Mouse (Mus musculus): ENCODE results near the gene Vma21. TPM values are rescaled to one million over a fixed set of nuclear protein-coding genes. Genes with fewer than 3 reads are reported as not detected.
A peak's percentile ranks its signal among the peaks of the same experiment; 100 is the strongest.

Vma21 gene
- 55.7 and 58.4 TPM in 2 replicates for polyA plus RNA-seq (2015; fragmentation: Nextera tagmentation; extraction: Ambion mirVana)

DNA sequence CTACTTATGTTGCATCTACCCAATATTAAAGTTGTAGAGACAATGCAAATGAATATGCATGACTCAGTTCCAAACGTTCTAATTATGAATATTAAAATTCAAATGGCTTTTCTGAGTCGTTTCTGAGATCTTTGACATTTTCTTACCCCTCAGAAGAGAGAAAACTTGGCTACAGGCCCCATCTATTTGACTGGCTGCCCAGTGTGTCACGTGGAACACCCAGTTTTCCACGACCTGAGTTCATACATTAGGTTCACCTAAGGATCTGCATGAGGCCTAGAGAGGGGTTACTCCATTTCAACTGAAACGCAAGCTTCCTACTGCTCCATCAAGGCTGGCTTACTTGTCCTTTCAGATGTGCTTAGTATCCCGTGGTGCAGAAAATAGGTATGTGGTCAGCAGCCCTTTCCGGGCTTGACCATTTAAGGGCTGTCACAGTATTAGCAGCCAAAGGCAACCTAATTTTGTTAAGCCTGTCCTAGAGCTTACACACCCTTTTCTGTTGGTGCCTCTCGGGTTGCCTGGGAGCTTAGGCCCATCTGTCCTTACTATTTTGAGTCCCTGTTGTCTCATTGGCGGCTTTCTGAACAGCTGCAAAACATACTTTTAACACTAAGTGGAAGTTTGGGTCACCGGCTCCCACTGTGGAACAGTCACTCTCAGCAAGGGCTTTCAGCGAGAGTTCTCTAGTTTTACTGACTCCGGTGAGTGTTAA lies at the start of gene Vma21:
Gene Vma21, plus strand, starts transcription at position 294 of the 715 bp plus-strand sequence.
- Histone ChIP-seq H3K9me3 (ENCODE audit: low read length) (no peaks in the 10 kb centered on the region), H3K4me3 (ENCODE audit: low read depth, low read length) (peak within 1 kb of the TSS; percentile 59), H3K4me2 (replicated peaks; ENCODE audit: low read depth, low read length) (peak within 1 kb of the TSS; percentile 52), H3K27ac (ENCODE audit: low read length) (peak within 1 kb of the TSS; percentile 85), H3K9ac (replicated peaks; ENCODE audit: low read depth) (peak within 1 kb of the TSS; percentile 74), H3K4me1 (ENCODE audit: insufficient read depth, low read depth, low read length) (no peaks in the 10 kb centered on the region), H3K36me3 (ENCODE audit: insufficient read depth, low read length) (no peaks in the 10 kb centered on the region), H3K27me3 (replicated peaks; ENCODE audit: insufficient read depth, low read length) (no peaks in the 10 kb centered on the region)
- WGBS: 27% methylated on average over 12 of the region's 12 CpGs
- ATAC-seq: peak; percentile 16; the same call in 1 of the 2 replicates
- TF ChIP-seq CTCF (IDR thresholded peaks at IDR 0.05) (no peak), EP300 (IDR thresholded peaks at IDR 0.05) (no peak)
- no peak for DNase-seq (ENCODE audit: low spot score)

DNA sequence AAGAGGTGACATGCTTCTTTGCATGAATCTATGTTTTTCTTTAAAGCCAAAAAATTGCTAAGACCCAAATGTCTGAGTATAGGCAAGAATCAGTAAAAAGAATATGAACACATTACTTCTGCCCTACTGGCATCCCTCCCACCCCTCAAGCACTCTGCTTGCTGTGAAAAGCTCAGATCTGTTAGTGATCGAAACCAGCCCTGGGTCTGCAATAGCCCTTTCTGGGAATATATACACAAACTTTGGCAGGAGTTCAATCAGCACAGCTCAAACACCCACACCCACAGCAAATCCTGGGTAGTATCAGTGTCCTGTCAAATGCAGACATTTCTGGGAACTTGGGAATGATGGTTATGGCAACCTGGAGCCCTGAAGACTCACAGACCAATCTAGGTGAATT lies 47.8 kb upstream of the Vma21 start:
- ATAC-seq (no peak), DNase-seq (ENCODE audit: low spot score) (no peak)
- H3K4me2 ChIP-seq (replicated peaks; ENCODE audit: low read depth, low read length): no peak overlapping the region
- H3K36me3 ChIP-seq (ENCODE audit: insufficient read depth, low read length): no peaks in the 10 kb centered on the region
- H3K9ac ChIP-seq (replicated peaks; ENCODE audit: low read depth): no peak overlapping the region
- 50% methylated on average over 1 of the region's 1 CpGs for WGBS
- no peaks in the 10 kb centered on the region for H3K4me1 ChIP-seq (ENCODE audit: insufficient read depth, low read depth, low read length)
- H3K4me3 ChIP-seq (ENCODE audit: low read depth, low read length): no peak overlapping the region
- no peak overlapping the region for H3K27ac ChIP-seq (ENCODE audit: low read length)
- H3K9me3 ChIP-seq (ENCODE audit: low read length): no peaks in the 10 kb centered on the region
- no peaks in the 10 kb centered on the region for H3K27me3 ChIP-seq (replicated peaks; ENCODE audit: insufficient read depth, low read length)
- no peak for TF ChIP-seq CTCF (IDR thresholded peaks at IDR 0.05)
- TF ChIP-seq EP300 (IDR thresholded peaks at IDR 0.05): no peak

DNA sequence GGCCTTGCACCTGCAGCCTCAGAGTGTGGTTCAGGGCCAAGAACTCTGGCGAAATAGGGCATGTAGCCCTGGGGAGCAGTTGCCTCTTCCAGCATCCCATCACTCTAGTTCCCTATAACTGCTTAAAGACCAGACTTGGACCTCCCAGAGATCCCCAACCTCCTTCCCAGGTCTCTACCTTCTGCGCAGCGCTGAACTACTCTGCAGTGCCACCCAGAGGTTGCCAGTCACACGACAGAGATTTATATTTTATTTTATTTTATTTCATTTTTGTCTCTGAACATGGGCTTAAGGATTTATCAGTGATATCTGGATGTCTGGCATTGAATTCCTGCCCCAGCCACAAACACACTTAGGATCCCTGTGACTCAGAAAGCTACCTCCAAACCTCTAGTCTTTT lies 24.6 kb upstream of the Vma21 start:
- Histone ChIP-seq H3K27me3 (replicated peaks; ENCODE audit: insufficient read depth, low read length) (no peaks in the 10 kb centered on the region), H3K4me2 (replicated peaks; ENCODE audit: low read depth, low read length) (no peak overlapping the region), H3K9me3 (ENCODE audit: low read length) (no peaks in the 10 kb centered on the region), H3K4me3 (ENCODE audit: low read depth, low read length) (no peak overlapping the region), H3K9ac (replicated peaks; ENCODE audit: low read depth) (no peak overlapping the region), H3K27ac (ENCODE audit: low read length) (no peak overlapping the region), H3K36me3 (ENCODE audit: insufficient read depth, low read length) (no peaks in the 10 kb centered on the region), H3K4me1 (ENCODE audit: insufficient read depth, low read depth, low read length) (no peaks in the 10 kb centered on the region)
- TF ChIP-seq EP300 (IDR thresholded peaks at IDR 0.05) (no peak), CTCF (IDR thresholded peaks at IDR 0.05) (peak; percentile 37)
- WGBS: 12% methylated on average over 4 of the region's 4 CpGs
- ATAC-seq (no peak), DNase-seq (ENCODE audit: low spot score) (no peak)

DNA sequence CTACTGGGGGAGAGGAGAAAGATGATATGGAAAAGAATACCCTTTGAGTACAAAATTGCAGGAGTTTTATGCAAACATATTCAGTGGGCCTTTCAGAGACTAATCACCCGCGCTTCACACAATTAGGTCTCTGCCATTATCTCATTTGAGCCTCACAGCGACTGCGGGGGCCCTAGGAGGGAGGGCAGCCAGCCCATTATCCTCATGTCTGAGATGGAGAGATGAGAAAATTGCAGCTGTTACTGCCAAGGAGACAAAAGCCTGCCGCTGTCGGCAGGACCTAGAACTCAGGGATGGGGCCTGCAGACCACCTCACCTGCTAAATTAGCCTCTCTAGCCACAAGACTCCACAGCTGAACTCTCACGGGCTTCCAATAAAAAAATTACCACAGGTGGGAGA lies 18.0 kb upstream of the Vma21 start:
- no peaks in the 10 kb centered on the region for H3K27me3 ChIP-seq (replicated peaks; ENCODE audit: insufficient read depth, low read length)
- ATAC-seq (no peak), DNase-seq (ENCODE audit: low spot score) (no peak)
- H3K4me1 ChIP-seq (ENCODE audit: insufficient read depth, low read depth, low read length): no peaks in the 10 kb centered on the region
- no peak overlapping the region for H3K9ac ChIP-seq (replicated peaks; ENCODE audit: low read depth)
- no peak overlapping the region for H3K4me3 ChIP-seq (ENCODE audit: low read depth, low read length)
- TF ChIP-seq EP300 (IDR thresholded peaks at IDR 0.05) (no peak), CTCF (IDR thresholded peaks at IDR 0.05) (no peak)
- no peaks in the 10 kb centered on the region for H3K9me3 ChIP-seq (ENCODE audit: low read length)
- WGBS: 71% methylated on average over 7 of the region's 7 CpGs
- H3K4me2 ChIP-seq (replicated peaks; ENCODE audit: low read depth, low read length): no peak overlapping the region
- H3K27ac ChIP-seq (ENCODE audit: low read length): no peak overlapping the region
- H3K36me3 ChIP-seq (ENCODE audit: insufficient read depth, low read length): no peaks in the 10 kb centered on the region

DNA sequence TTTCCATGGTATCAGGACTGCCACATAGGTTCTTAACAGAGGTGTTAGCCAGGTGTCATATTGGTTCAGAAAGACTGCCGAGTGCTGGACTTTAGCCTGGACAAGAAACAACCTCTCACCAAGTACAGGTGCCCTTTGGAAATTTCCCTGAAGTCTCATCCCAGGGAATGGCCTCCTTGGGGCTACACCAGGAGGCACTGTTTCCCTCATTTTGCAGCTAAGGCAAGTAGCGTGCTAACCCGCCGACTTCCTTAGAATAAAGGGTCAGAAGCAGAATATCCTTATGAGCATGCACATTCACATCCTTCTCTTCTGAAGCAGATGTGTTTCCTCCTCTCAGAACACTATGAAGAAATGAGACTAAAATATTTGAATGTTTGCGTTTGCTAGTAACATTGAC lies 16.8 kb upstream of the Vma21 start:
- Histone ChIP-seq H3K4me1 (ENCODE audit: insufficient read depth, low read depth, low read length) (no peaks in the 10 kb centered on the region), H3K4me2 (replicated peaks; ENCODE audit: low read depth, low read length) (no peak overlapping the region), H3K9me3 (ENCODE audit: low read length) (no peaks in the 10 kb centered on the region), H3K4me3 (ENCODE audit: low read depth, low read length) (no peak overlapping the region), H3K36me3 (ENCODE audit: insufficient read depth, low read length) (no peaks in the 10 kb centered on the region), H3K27ac (ENCODE audit: low read length) (no peak overlapping the region), H3K27me3 (replicated peaks; ENCODE audit: insufficient read depth, low read length) (no peaks in the 10 kb centered on the region), H3K9ac (replicated peaks; ENCODE audit: low read depth) (no peak overlapping the region)
- TF ChIP-seq CTCF (IDR thresholded peaks at IDR 0.05): peak; percentile 67
- no peak for TF ChIP-seq EP300 (IDR thresholded peaks at IDR 0.05)
- peak; percentile 25 for DNase-seq (ENCODE audit: low spot score)
- no peak for ATAC-seq
- 47% methylated on average over 5 of the region's 5 CpGs for WGBS

DNA sequence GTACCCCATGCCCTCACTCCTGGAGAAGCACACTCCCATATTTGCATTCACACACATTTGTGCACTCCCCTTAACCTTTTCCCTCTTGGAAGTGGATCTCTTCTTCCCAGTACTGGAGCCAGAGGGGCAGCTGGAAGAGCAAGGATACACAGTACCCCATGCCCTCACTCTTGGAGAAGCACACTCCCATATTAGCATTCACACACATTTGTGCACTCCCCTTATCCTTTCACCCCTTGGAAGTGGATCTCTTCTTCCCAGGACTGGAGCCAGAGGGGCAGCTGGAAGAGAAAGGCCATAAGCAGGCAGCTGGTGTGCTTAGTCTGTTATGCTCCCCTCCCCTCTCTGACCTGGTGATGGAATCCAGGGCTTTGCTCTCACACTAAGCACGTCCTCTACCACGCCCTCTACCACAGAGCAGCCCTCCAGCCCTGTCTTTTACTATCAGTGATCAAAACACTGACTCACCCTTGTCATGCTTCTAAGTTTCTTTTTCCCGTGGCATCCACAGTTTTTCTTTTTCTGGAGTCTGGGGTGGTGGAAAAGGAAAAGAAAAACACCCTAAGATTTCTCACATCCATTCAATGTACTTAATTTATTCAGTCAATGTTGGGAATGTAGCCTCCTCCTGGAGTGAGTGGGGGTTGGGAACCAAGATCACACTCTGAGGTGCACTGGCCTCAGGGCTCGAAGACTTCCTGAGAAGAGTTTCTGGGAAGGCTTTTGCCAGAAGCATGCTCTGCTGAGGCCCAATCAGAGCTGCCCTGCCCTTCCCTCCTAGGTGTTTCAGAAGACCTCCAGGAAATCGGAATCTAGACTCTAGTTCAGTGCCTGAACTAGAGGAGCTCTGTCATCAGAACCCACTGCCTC lies 3.5 kb upstream of the Vma21 start:
- DNase-seq (ENCODE audit: low spot score) (peak; percentile 46), ATAC-seq (peak; percentile 46)
- Histone ChIP-seq H3K9ac (replicated peaks; ENCODE audit: low read depth) (no peak overlapping the region), H3K4me2 (replicated peaks; ENCODE audit: low read depth, low read length) (no peak overlapping the region), H3K27ac (ENCODE audit: low read length) (no peak overlapping the region), H3K4me1 (ENCODE audit: insufficient read depth, low read depth, low read length) (no peaks in the 10 kb centered on the region), H3K4me3 (ENCODE audit: low read depth, low read length) (no peak overlapping the region), H3K9me3 (ENCODE audit: low read length) (no peaks in the 10 kb centered on the region), H3K27me3 (replicated peaks; ENCODE audit: insufficient read depth, low read length) (no peaks in the 10 kb centered on the region), H3K36me3 (ENCODE audit: insufficient read depth, low read length) (no peaks in the 10 kb centered on the region)
- WGBS: 25% methylated on average over 5 of the region's 5 CpGs
- TF ChIP-seq CTCF (IDR thresholded peaks at IDR 0.05): no peak
- TF ChIP-seq EP300 (IDR thresholded peaks at IDR 0.05): no peak
